ENCODE assay signal across 14 mouse cellular contexts in genomic region chr3:136673363-136673762, GRCm38 (mm10). TPM values are rescaled to one million over a fixed set of nuclear protein-coding genes. Genes with fewer than 3 reads are reported as not detected.
DNase-seq lines count a peak whose midpoint lies in the region; ATAC-seq and TF ChIP-seq lines count a peak whose summit lies in the region.
"Had no signal": no experiment of that assay in that cellular context is flagged by ENCODE, and none has a peak within 500 bp of the region (broad histone marks: within the 10 kb centered on the region; RNA-seq: fewer than 3 reads in every experiment).

No protein-coding gene starts in this region.

- H3K27me3 ChIP-seq in forebrain, postnatal 0 days (ENCODE audit: insufficient read depth, low read length), result no peaks in the 10 kb centered on the region
- no peaks in the 10 kb centered on the region for H3K27me3 ChIP-seq in forebrain, embryonic 12.5 days
- no peaks in the 10 kb centered on the region for H3K27me3 ChIP-seq in hindbrain, embryonic 16.5 days (replicated peaks; ENCODE audit: control insufficient read depth, insufficient read depth, low read length)

- no peak for ATAC-seq in forebrain, postnatal 0 days
- ATAC-seq in forebrain, embryonic 12.5 days (ENCODE audit: low FRiP score), result no peak
- no peak for ATAC-seq in hindbrain, embryonic 16.5 days
- ATAC-seq in megakaryocyte, adult 5-6 weeks (ENCODE audit: poor library complexity, severe bottlenecking), result no peak
- ATAC-seq: intestine, embryonic 16.5 days had no signal

- no peak overlapping the region for H3K27ac ChIP-seq in forebrain, postnatal 0 days (ENCODE audit: low read depth, low read length)
- H3K27ac ChIP-seq in forebrain, embryonic 12.5 days, result no peak overlapping the region
- H3K27ac ChIP-seq in layer of hippocampus, adult 2 months, result peak overlapping the region; percentile 100
- H3K27ac ChIP-seq in hindbrain, embryonic 16.5 days (ENCODE audit: low read depth, low read length), result no peak overlapping the region

- H3K4me3 ChIP-seq in forebrain, postnatal 0 days (ENCODE audit: low read depth, low read length), result peak overlapping the region; percentile 5; the same call in 1 of the 2 replicates
- no peak overlapping the region for H3K4me3 ChIP-seq in forebrain, embryonic 12.5 days (replicated peaks)
- peak overlapping the region; percentile 99 for H3K4me3 ChIP-seq in layer of hippocampus, adult 2 months
- no peak overlapping the region; the same call in 1 of the 2 replicates for H3K4me3 ChIP-seq in hindbrain, embryonic 16.5 days (ENCODE audit: low read length)

- no peaks in the 10 kb centered on the region for H3K9me3 ChIP-seq in forebrain, postnatal 0 days (ENCODE audit: low read length)
- no peaks in the 10 kb centered on the region for H3K9me3 ChIP-seq in forebrain, embryonic 12.5 days
- no peaks in the 10 kb centered on the region for H3K9me3 ChIP-seq in hindbrain, embryonic 16.5 days (ENCODE audit: control insufficient read depth, low read length)
- H3K9me3 ChIP-seq: G1E had no signal

- no peaks in the 10 kb centered on the region for H3K36me3 ChIP-seq in forebrain, postnatal 0 days (ENCODE audit: insufficient read depth)
- H3K36me3 ChIP-seq in forebrain, embryonic 12.5 days (replicated peaks), result no peaks in the 10 kb centered on the region
- no peaks in the 10 kb centered on the region for H3K36me3 ChIP-seq in hindbrain, embryonic 16.5 days (ENCODE audit: control insufficient read depth, insufficient read depth, low read length)
- H3K36me3 ChIP-seq: G1E had no signal

- WGBS in forebrain, postnatal 0 days, result 88% methylated on average over 2 of the region's 2 CpGs
- 89% methylated on average over 2 of the region's 2 CpGs for WGBS in forebrain, embryonic 12.5 days
- 80% methylated on average over 2 of the region's 2 CpGs for WGBS in hindbrain, embryonic 16.5 days

- no peak overlapping the region for H3K9ac ChIP-seq in forebrain, postnatal 0 days
- no peak overlapping the region for H3K9ac ChIP-seq in forebrain, embryonic 12.5 days
- H3K9ac ChIP-seq in hindbrain, embryonic 16.5 days (ENCODE audit: low read depth, low read length), result no peak overlapping the region

- peak overlapping the region; percentile 83 for H3K4me2 ChIP-seq in forebrain, postnatal 0 days (ENCODE audit: low read depth)
- H3K4me2 ChIP-seq in forebrain, embryonic 12.5 days, result no peak overlapping the region
- peak overlapping the region; percentile 38 for H3K4me2 ChIP-seq in hindbrain, embryonic 16.5 days (ENCODE audit: low read length)

- no peak for DNase-seq in forebrain, postnatal 0 days
- no peak for DNase-seq in layer of hippocampus, adult 2 months (ENCODE audit: low spot score in 2 of 2)
- no peak for DNase-seq in layer of hippocampus, adult 9-10 months (ENCODE audit: low spot score)
- peak; percentile 17 for DNase-seq in naive thymus-derived CD4-positive, alpha-beta T cell, adult 2 months (ENCODE audit: low read depth)
- DNase-seq: adrenal gland, adult 8-10 months; cerebellum, adult 18-20 months; embryo, embryonic 11 days; lung, adult 2 months; thymus, postnatal 36 days had no signal

- H3K4me1 ChIP-seq in forebrain, postnatal 0 days (ENCODE audit: insufficient read depth), result peaks cover 22% of the 10 kb centered on the region
- H3K4me1 ChIP-seq in forebrain, embryonic 12.5 days, result peaks cover 21% of the 10 kb centered on the region
- H3K4me1 ChIP-seq in hindbrain, embryonic 16.5 days (ENCODE audit: control insufficient read depth, insufficient read depth, low read depth, low read length), result peaks cover 18% of the 10 kb centered on the region

- TF ChIP-seq CTCF in forebrain, postnatal 0 days (IDR thresholded peaks at IDR 0.05; ENCODE audit: low read depth), result no peak
- TF ChIP-seq CTCF in layer of hippocampus, adult 2 months (conservative IDR thresholded peaks at IDR 0.05), result no peak

RNA-seq across cellular contexts. Expression of gene Ppp3ca, which starts 3.4 kb away (rescaled TPM):
- total RNA-seq in forebrain, postnatal 0 days (2014; rRNA removed), result 223 and 229 TPM in 2 replicates
- 162 and 231 TPM in 2 replicates for polyA plus RNA-seq in forebrain, postnatal 0 days (2015; fragmentation: Nextera tagmentation; extraction: Ambion mirVana)
- 84.3 and 92.4 TPM in 2 replicates for polyA plus RNA-seq in forebrain, embryonic 12.5 days (2016; fragmentation: Nextera tagmentation; extraction: Ambion mirVana)
- total RNA-seq in layer of hippocampus, adult 2 months (2021), result 1,000 to 10,000 TPM; 1,343 to 1,371 TPM
- 154 TPM in 2 replicates for polyA plus RNA-seq in hindbrain, embryonic 16.5 days (2015; fragmentation: Nextera tagmentation; extraction: Ambion mirVana)
- 82.1 and 85.1 TPM in 2 replicates for total RNA-seq in megakaryocyte, adult 5-6 weeks (2015)
- total RNA-seq in megakaryocyte, adult 5-6 weeks (2017), result 82.1 and 83.1 TPM in 2 replicates

Comparison
In these comparisons a context has a peak if more than half of its experiments do, and no peak if none do; other contexts are left out.
1. H3K4me3 ChIP-seq: peak in forebrain, postnatal 0 days (single experiment) and layer of hippocampus, adult 2 months (single experiment); none in forebrain, embryonic 12.5 days (single experiment) and hindbrain, embryonic 16.5 days (single experiment).